In genomic region chr13:58509241-58509640, GRCm38 (mm10) we compare ENCODE assay signal across 24 mouse cellular contexts.
"Had no signal": no experiment of that assay in that cellular context is flagged by ENCODE, and none has a peak within 500 bp of the region (broad histone marks: within the 10 kb centered on the region; RNA-seq: fewer than 3 reads in every experiment).

No protein-coding gene starts in this region.

- H3K9me3 ChIP-seq: lung, embryonic 15.5 days; megakaryocyte, embryonic 14.5 days; neural tube, embryonic 13.5 days; neural tube, embryonic 15.5 days; stomach, embryonic 15.5 days had no signal

- H3K27me3 ChIP-seq: lung, embryonic 15.5 days; neural tube, embryonic 13.5 days; neural tube, embryonic 15.5 days; stomach, embryonic 15.5 days had no signal

- ATAC-seq: liver, postnatal 0 days; lung, postnatal 0 days; midbrain, embryonic 16.5 days had no signal

- H3K27ac ChIP-seq: lung, embryonic 15.5 days; macrophage; neural tube, embryonic 13.5 days; neural tube, embryonic 15.5 days; stomach, embryonic 15.5 days; stomach, postnatal 0 days had no signal

- H3K4me2 ChIP-seq: lung, embryonic 15.5 days; midbrain, embryonic 11.5 days; neural tube, embryonic 13.5 days; neural tube, embryonic 15.5 days; stomach, embryonic 15.5 days had no signal

- DNase-seq: liver, postnatal 0 days; lung, adult 2 months; lung, postnatal 14 days; lung, postnatal 36 days; midbrain, embryonic 14.5 days; retina, postnatal 1 day; right cerebral cortex, adult 18-20 months; right cerebral cortex, postnatal 25 days; right cerebral cortex, postnatal 4 days; spleen, adult 18-20 months; thymus, adult 2 months; thymus, postnatal 25 days; thymus, postnatal 4 days had no signal

- H3K4me3 ChIP-seq: lung, embryonic 15.5 days; megakaryocyte, embryonic 14.5 days; myocyte; neural tube, embryonic 13.5 days; neural tube, embryonic 15.5 days; stomach, embryonic 15.5 days had no signal

- H3K36me3 ChIP-seq: lung, embryonic 15.5 days; neural tube, embryonic 13.5 days; neural tube, embryonic 15.5 days; stomach, embryonic 15.5 days had no signal

- H3K4me1 ChIP-seq: lung, embryonic 15.5 days; megakaryocyte, embryonic 14.5 days; stomach, embryonic 15.5 days had no signal

- H3K9ac ChIP-seq: liver, postnatal 0 days; lung, embryonic 15.5 days; neural tube, embryonic 13.5 days; neural tube, embryonic 15.5 days; stomach, embryonic 15.5 days had no signal
